Mouse (Mus musculus) spleen, postnatal 10 days (tissue): ENCODE results near the gene Sbds.

Experiments used
- DNase-seq, 2 experiments: peaks; one replicate each; pipeline ENCODE4 v3.0.0; 2021 to 2022; ENCODE audit warnings: low spot score in 2 of 2

Gene Sbds

GRCm38 (mm10) chr5:130256678-130257271 lies 1.4 kb upstream of the Sbds start:
- peak; percentile 85 to 94 for DNase-seq

GRCm38 (mm10) chr5:130255799-130256525 lies 632 bp upstream of the Sbds start:
- DNase-seq = peak; percentile 35 to 39

- no peak for DNase-seq
Measured at GRCm38 (mm10) chr5:130254164-130255016, 940 bp downstream of the Sbds start.

- no peak for DNase-seq
Measured at GRCm38 (mm10) chr5:130247823-130248222, 7.5 kb downstream of the Sbds start.

GRCm38 (mm10) chr5:130241426-130241825 lies 13.9 kb downstream of the Sbds start:
- no peak for DNase-seq

- no peak for DNase-seq
Measured at GRCm38 (mm10) chr5:130239856-130240255, 15.5 kb downstream of the Sbds start.

GRCm38 (mm10) chr5:130239236-130239635 lies 16.1 kb downstream of the Sbds start:
- DNase-seq = no peak

GRCm38 (mm10) chr5:130236302-130236701 lies 19.0 kb downstream of the Sbds start:
- DNase-seq = no peak

- no peak for DNase-seq
Measured at GRCm38 (mm10) chr5:130228120-130228519, 27.2 kb downstream of the Sbds start.

- DNase-seq = no peak
Measured at GRCm38 (mm10) chr5:130226790-130227189, 28.5 kb downstream of the Sbds start.

- DNase-seq = peak; percentile 95 to 97
Measured at GRCm38 (mm10) chr5:130222146-130223004, 33.0 kb downstream of the Sbds start.

- DNase-seq = no peak
Measured at GRCm38 (mm10) chr5:130221760-130222145, 33.6 kb downstream of the Sbds start.

GRCm38 (mm10) chr5:130221316-130221715 lies 34.0 kb downstream of the Sbds start:
- DNase-seq = no peak

- no peak for DNase-seq
Measured at GRCm38 (mm10) chr5:130218336-130218735, 37.0 kb downstream of the Sbds start.

GRCm38 (mm10) chr5:130217406-130217805 lies 37.9 kb downstream of the Sbds start:
- DNase-seq = no peak

- no peak for DNase-seq
Measured at GRCm38 (mm10) chr5:130216781-130217180, 38.5 kb downstream of the Sbds start, which contains the start of gene Tmem248. Gene Tmem248 (plus strand): TSS chr5:130217081.

- DNase-seq = no peak
Measured at GRCm38 (mm10) chr5:130212956-130213355, 42.4 kb downstream of the Sbds start.

GRCm38 (mm10) chr5:130207299-130207698 lies 48.0 kb downstream of the Sbds start:
- no peak for DNase-seq

- no peak for DNase-seq
Measured at GRCm38 (mm10) chr5:130205441-130206023, 49.8 kb downstream of the Sbds start.

GRCm38 (mm10) chr5:130204560-130204959 lies 50.8 kb downstream of the Sbds start:
- no peak for DNase-seq

- no peak for DNase-seq
Measured at GRCm38 (mm10) chr5:130203948-130204347, 51.4 kb downstream of the Sbds start.
